Mouse (Mus musculus) small intestine, adult 10 weeks (tissue): ENCODE results near the gene Gm4450. TPM values are rescaled to one million over a fixed set of nuclear protein-coding genes. Genes with fewer than 3 reads are reported as not detected.

Experiments
- polyA plus RNA-seq: library from polyadenylated mRNA; stranded (reverse); fragments of 350-450 nt; fragmentation: Illumina TruSeq; extraction: RNeasy Lipid Tissue Mini Kit (QIAGEN cat#74804); gene quantifications from one replicate; pipeline ENCODE4 v1.2.3, GENCODE M21; 2014; ENCODE audit warnings: low replicate concordance

The Gm4450 gene
- not detected for polyA plus RNA-seq

GRCm38 (mm10) chr3:98457026-98457425 is at the start of gene Gm4450:
Gene Gm4450 (minus strand): TSS chr3:98457126.

Other genes with a start within 250 kb of the Gm4450 start
- 166 TPM for gene Reg4, start 235.0 kb downstream of the Gm4450 start, polyA plus RNA-seq
- 10.5 TPM for gene Hmgcs2, start 176.7 kb downstream of the Gm4450 start, polyA plus RNA-seq
- gene Phgdh, start 117.1 kb downstream of the Gm4450 start, polyA plus RNA-seq, result not detected
- gene Zfp697, start 74.7 kb downstream of the Gm4450 start, polyA plus RNA-seq, result 1.3 TPM
- not detected for gene Hsd3b4, start 53.4 kb upstream of the Gm4450 start, polyA plus RNA-seq
- gene Gm10681, start 131.7 kb upstream of the Gm4450 start, polyA plus RNA-seq, result not detected
- not detected for gene Hsd3b5, start 173.1 kb upstream of the Gm4450 start, polyA plus RNA-seq